22 mouse cellular contexts compared by ENCODE assay signal in genomic region chrX:49346451-49346850, GRCm38 (mm10). TPM values are rescaled to one million over a fixed set of nuclear protein-coding genes. Genes with fewer than 3 reads are reported as not detected.
DNase-seq lines count a peak whose midpoint lies in the region; ATAC-seq and TF ChIP-seq lines count a peak whose summit lies in the region.
"Had no signal": no experiment of that assay in that cellular context is flagged by ENCODE, and none has a peak within 500 bp of the region (broad histone marks: within the 10 kb centered on the region; RNA-seq: fewer than 3 reads in every experiment).

No protein-coding gene starts in this region.

- H3K27ac ChIP-seq in hindbrain, postnatal 0 days = no peak overlapping the region
- H3K27ac ChIP-seq in hindbrain, embryonic 12.5 days = no peak overlapping the region
- H3K27ac ChIP-seq in midbrain, postnatal 0 days (ENCODE audit: low read depth, low read length) = no peak overlapping the region
- no peak overlapping the region for H3K27ac ChIP-seq in midbrain, embryonic 15.5 days
- H3K27ac ChIP-seq: embryonic facial prominence, embryonic 13.5 days; forebrain, embryonic 12.5 days; liver, embryonic 12.5 days; midbrain, embryonic 13.5 days; neural tube, embryonic 12.5 days; stomach, embryonic 15.5 days had no signal

- H3K9ac ChIP-seq in hindbrain, postnatal 0 days (replicated peaks; ENCODE audit: low read length) = no peak overlapping the region
- no peak overlapping the region for H3K9ac ChIP-seq in hindbrain, embryonic 12.5 days
- no peak overlapping the region for H3K9ac ChIP-seq in midbrain, postnatal 0 days (replicated peaks; ENCODE audit: low read length, poor library complexity, severe bottlenecking)
- no peak overlapping the region for H3K9ac ChIP-seq in midbrain, embryonic 15.5 days
- H3K9ac ChIP-seq: embryonic facial prominence, embryonic 13.5 days; forebrain, embryonic 12.5 days; liver, embryonic 12.5 days; midbrain, embryonic 13.5 days; neural tube, embryonic 12.5 days; stomach, embryonic 15.5 days had no signal

- no peaks in the 10 kb centered on the region for H3K36me3 ChIP-seq in hindbrain, postnatal 0 days (ENCODE audit: insufficient read depth, low read length)
- H3K36me3 ChIP-seq in hindbrain, embryonic 12.5 days = no peaks in the 10 kb centered on the region
- no peaks in the 10 kb centered on the region for H3K36me3 ChIP-seq in midbrain, postnatal 0 days (ENCODE audit: insufficient read depth, low read length)
- H3K36me3 ChIP-seq in midbrain, embryonic 15.5 days (replicated peaks) = no peaks in the 10 kb centered on the region
- H3K36me3 ChIP-seq: embryonic facial prominence, embryonic 13.5 days; forebrain, embryonic 12.5 days; G1E; liver, embryonic 12.5 days; midbrain, embryonic 13.5 days; neural tube, embryonic 12.5 days; stomach, embryonic 15.5 days had no signal

- H3K9me3 ChIP-seq in hindbrain, postnatal 0 days (ENCODE audit: low read length) = no peaks in the 10 kb centered on the region
- no peaks in the 10 kb centered on the region for H3K9me3 ChIP-seq in hindbrain, embryonic 12.5 days (replicated peaks)
- H3K9me3 ChIP-seq in midbrain, postnatal 0 days (ENCODE audit: low read length) = no peaks in the 10 kb centered on the region
- no peaks in the 10 kb centered on the region for H3K9me3 ChIP-seq in midbrain, embryonic 15.5 days
- H3K9me3 ChIP-seq: embryonic facial prominence, embryonic 13.5 days; forebrain, embryonic 12.5 days; G1E; liver, embryonic 12.5 days; midbrain, embryonic 13.5 days; neural tube, embryonic 12.5 days; stomach, embryonic 15.5 days had no signal

- peak; percentile 23 for DNase-seq in embryo, embryonic 10.5 days (ENCODE audit: low spot score)
- no peak for DNase-seq in embryo, embryonic 9.5 days (ENCODE audit: extremely low spot score)
- DNase-seq in hindbrain, postnatal 0 days (ENCODE audit: low spot score) = peak; percentile 41
- peak; percentile 24 for DNase-seq in midbrain, postnatal 0 days (ENCODE audit: low spot score)
- DNase-seq in adrenal gland, postnatal 36 days = no peak
- DNase-seq: B cell, adult 2 months; cerebellum, adult 9-10 months; gastrocnemius, postnatal 14 days; kidney, adult 9 months; lung, postnatal 36 days; thymus, postnatal 25 days had no signal

- no peaks in the 10 kb centered on the region for H3K4me1 ChIP-seq in hindbrain, postnatal 0 days (ENCODE audit: insufficient read depth, low read length)
- H3K4me1 ChIP-seq in hindbrain, embryonic 12.5 days = no peaks in the 10 kb centered on the region
- no peaks in the 10 kb centered on the region for H3K4me1 ChIP-seq in midbrain, postnatal 0 days (ENCODE audit: insufficient read depth, low read length)
- H3K4me1 ChIP-seq in midbrain, embryonic 15.5 days = no peaks in the 10 kb centered on the region
- H3K4me1 ChIP-seq: embryonic facial prominence, embryonic 13.5 days; forebrain, embryonic 12.5 days; liver, embryonic 12.5 days; midbrain, embryonic 13.5 days; neural tube, embryonic 12.5 days; stomach, embryonic 15.5 days had no signal

- ATAC-seq in hindbrain, postnatal 0 days = no peak
- no peak for ATAC-seq in hindbrain, embryonic 12.5 days (ENCODE audit: low FRiP score)
- no peak for ATAC-seq in midbrain, postnatal 0 days (ENCODE audit: low FRiP score)
- ATAC-seq in midbrain, embryonic 15.5 days (replicated peaks) = no peak
- no peak for ATAC-seq in CD4-positive, CD25-positive, alpha-beta regulatory T cell, adult 4 months
- ATAC-seq: liver, embryonic 12.5 days; midbrain, embryonic 13.5 days had no signal

- no peaks in the 10 kb centered on the region for H3K27me3 ChIP-seq in hindbrain, postnatal 0 days (ENCODE audit: insufficient read depth, low read length)
- H3K27me3 ChIP-seq in hindbrain, embryonic 12.5 days = no peaks in the 10 kb centered on the region
- no peaks in the 10 kb centered on the region for H3K27me3 ChIP-seq in midbrain, postnatal 0 days (ENCODE audit: insufficient read depth, low read length)
- no peaks in the 10 kb centered on the region for H3K27me3 ChIP-seq in midbrain, embryonic 15.5 days (replicated peaks)
- H3K27me3 ChIP-seq: embryonic facial prominence, embryonic 13.5 days; forebrain, embryonic 12.5 days; liver, embryonic 12.5 days; midbrain, embryonic 13.5 days; neural tube, embryonic 12.5 days; stomach, embryonic 15.5 days had no signal

- no peak overlapping the region for H3K4me3 ChIP-seq in hindbrain, postnatal 0 days (ENCODE audit: low read length)
- no peak overlapping the region for H3K4me3 ChIP-seq in hindbrain, embryonic 12.5 days
- no peak overlapping the region for H3K4me3 ChIP-seq in midbrain, postnatal 0 days (ENCODE audit: low read depth, low read length)
- H3K4me3 ChIP-seq in midbrain, embryonic 15.5 days = no peak overlapping the region
- H3K4me3 ChIP-seq: embryonic facial prominence, embryonic 13.5 days; forebrain, embryonic 12.5 days; liver, embryonic 12.5 days; midbrain, embryonic 13.5 days; neural tube, embryonic 12.5 days; stomach, embryonic 15.5 days had no signal

- H3K4me2 ChIP-seq in hindbrain, postnatal 0 days (ENCODE audit: low read depth, low read length) = no peak overlapping the region
- no peak overlapping the region for H3K4me2 ChIP-seq in hindbrain, embryonic 12.5 days (replicated peaks)
- no peak overlapping the region for H3K4me2 ChIP-seq in midbrain, postnatal 0 days (ENCODE audit: low read depth, low read length, poor library complexity, severe bottlenecking)
- no peak overlapping the region for H3K4me2 ChIP-seq in midbrain, embryonic 15.5 days
- H3K4me2 ChIP-seq: embryonic facial prominence, embryonic 13.5 days; forebrain, embryonic 12.5 days; heart, embryonic 11.5 days; liver, embryonic 12.5 days; midbrain, embryonic 13.5 days; neural tube, embryonic 12.5 days; stomach, embryonic 15.5 days had no signal

- TF ChIP-seq CTCF in hindbrain, postnatal 0 days (IDR thresholded peaks at IDR 0.05; ENCODE audit: low read depth) = peak; percentile 52
- TF ChIP-seq CTCF in midbrain, postnatal 0 days (IDR thresholded peaks at IDR 0.05) = peak; percentile 63

RNA-seq across cellular contexts. Expression of gene Enox2, which starts 58.4 kb away (rescaled TPM):
- 6.6 and 8.1 TPM in 2 replicates for total RNA-seq in hindbrain, postnatal 0 days (2014; rRNA removed)
- 6.5 and 8.7 TPM in 2 replicates for polyA plus RNA-seq in hindbrain, postnatal 0 days (2015; fragmentation: Nextera tagmentation; extraction: Ambion mirVana)
- polyA plus RNA-seq in hindbrain, embryonic 12.5 days (2016; fragmentation: Nextera tagmentation; extraction: Ambion mirVana) = 11.7 and 12.7 TPM in 2 replicates
- total RNA-seq in midbrain, postnatal 0 days (2014; rRNA removed) = 5.3 and 7.1 TPM in 2 replicates
- polyA plus RNA-seq in midbrain, postnatal 0 days (2015; fragmentation: Nextera tagmentation; extraction: Ambion mirVana) = 5.8 and 6.8 TPM in 2 replicates
- 6.5 and 7.0 TPM in 2 replicates for polyA plus RNA-seq in midbrain, embryonic 15.5 days (2015; fragmentation: Nextera tagmentation; extraction: Ambion mirVana)
- 10 to 100 TPM; 15.0 to 23.7 TPM for total RNA-seq in adrenal gland, postnatal 36 days (2021)
- 10 to 100 TPM; 10.3 to 14.2 TPM for polyA plus RNA-seq in CD4-positive, CD25-positive, alpha-beta regulatory T cell, adult 4 months (2017; shearing (Covaris generic))

Comparison
In these comparisons a context has a peak if more than half of its experiments do, and no peak if none do; other contexts are left out.
1. DNase-seq: peak in embryo, embryonic 10.5 days (single experiment), hindbrain, postnatal 0 days (single experiment) and midbrain, postnatal 0 days (single experiment); none in embryo, embryonic 9.5 days (single experiment) and adrenal gland, postnatal 36 days (0 of 2).